Mouse (Mus musculus): Measurements from ENCODE around the gene Carnmt1.

GRCm38 (mm10) chr19:18650473-18650872 lies 20.1 kb upstream of the Carnmt1 start:
- TF ChIP-seq CTCF (IDR thresholded peaks at IDR 0.05; ENCODE audit: low read depth, low read length): no peak
- TF ChIP-seq POLR2A (IDR thresholded peaks at IDR 0.05; ENCODE audit: borderline replicate concordance, low read depth, low read length): no peak

Measured in bone marrow macrophage, adult 2 months (primary cell).